Mouse (Mus musculus): ENCODE data around the gene Stk10.

DNA sequence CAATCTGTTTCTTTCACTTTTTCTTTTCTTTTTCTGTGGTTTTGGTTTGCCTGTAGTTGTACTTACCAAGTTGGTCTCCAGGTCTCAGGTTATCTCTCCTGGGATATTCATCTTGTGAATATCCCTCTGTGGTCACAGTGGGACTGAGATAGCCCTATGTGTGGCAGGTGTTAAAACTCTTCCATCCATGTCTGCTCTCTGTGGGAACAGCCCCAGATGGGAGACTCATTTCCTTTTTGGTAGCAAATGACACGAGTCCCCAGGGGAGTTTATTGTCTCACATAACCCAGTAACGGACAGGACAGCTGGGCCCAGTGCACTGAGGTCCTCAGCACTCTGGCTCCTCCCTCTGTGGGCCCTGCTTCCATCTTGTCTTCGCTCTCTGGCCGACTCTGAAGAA, 17.0 kb downstream of the Stk10 start:
- TF ChIP-seq CTCF (IDR thresholded peaks at IDR 0.05; ENCODE audit: low read depth, low read length) = no peak
- TF ChIP-seq POLR2AphosphoS5 (IDR thresholded peaks at IDR 0.05; ENCODE audit: insufficient replicate concordance, low read depth, low read length) = no peak

All from G1E (cell line).